Mouse (Mus musculus): Measurements from ENCODE around the gene Irak3. TPM values are rescaled to one million over a fixed set of nuclear protein-coding genes. Genes with fewer than 3 reads are reported as not detected.
A peak's percentile ranks its signal among the peaks of the same experiment; 100 is the strongest.

Irak3 gene
- total RNA-seq (2014; rRNA removed; ENCODE audit: low replicate concordance) (1.7 TPM in 1 of 2 replicates, not detected in the other), polyA plus RNA-seq (2015; fragmentation: Nextera tagmentation; extraction: Ambion mirVana) (1.0 TPM in 2 replicates)

DNA sequence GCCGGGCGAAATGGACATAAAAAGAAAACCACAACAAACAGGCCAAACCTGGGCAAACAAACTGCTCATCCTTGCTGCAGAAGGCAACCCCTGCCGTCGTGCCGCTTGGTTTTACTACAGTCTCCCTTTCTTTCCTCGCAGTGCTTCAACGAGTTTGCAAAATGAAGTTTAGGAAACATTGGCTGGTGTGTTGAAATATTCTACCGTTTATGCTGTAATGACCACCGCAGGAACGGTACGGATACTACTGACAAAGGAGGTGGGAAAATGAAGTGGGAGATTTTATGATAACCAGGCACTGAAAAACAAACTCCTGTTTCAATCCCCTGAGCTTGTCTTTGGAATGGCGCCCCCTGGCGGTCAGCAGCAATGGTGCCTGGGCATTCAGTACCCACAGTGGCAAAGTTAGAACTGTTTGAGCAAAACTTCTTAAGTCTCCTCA, at the start of gene Irak3:
Gene Irak3, minus strand, starts transcription at position 170 of the 442 bp plus-strand sequence.
- Histone ChIP-seq H3K27me3 (ENCODE audit: control insufficient read depth, insufficient read depth, low read length) (no peaks in the 10 kb centered on the region), H3K4me3 (ENCODE audit: low read depth, low read length) (peak within 1 kb of the TSS; percentile 56), H3K9me3 (replicated peaks; ENCODE audit: control insufficient read depth, low read length) (no peaks in the 10 kb centered on the region), H3K27ac (ENCODE audit: low read depth) (peak within 1 kb of the TSS; percentile 61), H3K9ac (replicated peaks; ENCODE audit: low read depth, low read length) (peak within 1 kb of the TSS; percentile 52), H3K36me3 (replicated peaks; ENCODE audit: control insufficient read depth, insufficient read depth, low read length) (no peaks in the 10 kb centered on the region), H3K4me1 (ENCODE audit: control insufficient read depth, insufficient read depth) (no peaks in the 10 kb centered on the region), H3K4me2 (ENCODE audit: low read depth, low read length) (peak within 1 kb of the TSS; percentile 88)
- TF ChIP-seq EP300 (IDR thresholded peaks at IDR 0.05; ENCODE audit: low read depth) (no peak), CTCF (IDR thresholded peaks at IDR 0.05; ENCODE audit: low read depth) (peak; percentile 92)
- WGBS = 2% methylated on average over 13 of the region's 13 CpGs
- DNase-seq (ENCODE audit: low spot score) = peak; percentile 78
- ATAC-seq (ENCODE audit: insufficient read depth, low read depth) = peak; percentile 37; the same call in 1 of the 2 replicates

GRCm38 (mm10) chr10:120250911-120251683, 49.2 kb upstream of the Irak3 start:
- DNase-seq (ENCODE audit: low spot score) (no peak), ATAC-seq (ENCODE audit: insufficient read depth, low read depth) (no peak)
- Histone ChIP-seq H3K9ac (replicated peaks; ENCODE audit: low read depth, low read length) (no peak overlapping the region), H3K27ac (ENCODE audit: low read depth) (no peak overlapping the region), H3K9me3 (replicated peaks; ENCODE audit: control insufficient read depth, low read length) (no peaks in the 10 kb centered on the region), H3K4me3 (ENCODE audit: low read depth, low read length) (no peak overlapping the region), H3K4me2 (ENCODE audit: low read depth, low read length) (no peak overlapping the region), H3K36me3 (replicated peaks; ENCODE audit: control insufficient read depth, insufficient read depth, low read length) (no peaks in the 10 kb centered on the region), H3K27me3 (ENCODE audit: control insufficient read depth, insufficient read depth, low read length) (no peaks in the 10 kb centered on the region), H3K4me1 (ENCODE audit: control insufficient read depth, insufficient read depth) (no peaks in the 10 kb centered on the region)
- 49% methylated on average over 11 of the region's 11 CpGs for WGBS
- TF ChIP-seq EP300 (IDR thresholded peaks at IDR 0.05; ENCODE audit: low read depth) (no peak), CTCF (IDR thresholded peaks at IDR 0.05; ENCODE audit: low read depth) (no peak)

DNA sequence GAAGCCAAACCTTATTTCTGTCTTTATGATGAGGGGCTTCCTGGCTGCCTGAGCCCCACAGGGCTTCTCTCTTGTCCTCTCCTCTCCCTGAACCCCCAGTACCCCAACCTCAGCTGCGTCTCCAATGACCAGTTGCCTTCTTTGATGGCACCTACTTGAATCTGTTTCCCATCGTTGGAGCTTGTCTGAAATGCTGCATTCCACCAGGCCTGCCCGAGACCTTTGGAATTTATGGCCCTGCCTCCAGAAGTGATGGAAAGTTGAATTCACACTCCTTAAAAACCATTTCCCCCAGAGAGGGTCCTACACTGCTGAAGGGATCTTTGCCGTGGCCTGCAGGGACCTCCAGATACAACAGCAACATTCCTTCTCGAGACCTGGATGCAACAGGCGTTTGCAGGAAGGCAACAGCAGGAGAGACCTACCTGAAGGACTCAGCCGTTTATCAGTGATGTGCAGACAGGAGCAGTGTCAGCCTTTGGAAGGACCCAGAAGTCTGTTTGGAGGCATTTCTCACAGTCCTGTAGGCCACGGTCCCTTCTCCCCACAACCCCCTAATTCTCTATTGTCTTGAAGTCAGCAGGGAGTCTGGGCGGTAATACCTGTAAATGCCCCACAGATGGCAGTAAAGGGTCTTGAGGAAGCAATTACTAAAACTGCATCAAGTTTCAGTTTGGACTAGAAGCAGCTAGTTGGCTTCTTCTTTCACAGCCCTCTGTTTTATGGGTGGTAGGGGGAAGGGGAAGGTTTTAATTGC, 45.2 kb upstream of the Irak3 start:
- no peak overlapping the region for H3K9ac ChIP-seq (replicated peaks; ENCODE audit: low read depth, low read length)
- DNase-seq (ENCODE audit: low spot score) = peak; percentile 67
- H3K4me1 ChIP-seq (ENCODE audit: control insufficient read depth, insufficient read depth) = no peaks in the 10 kb centered on the region
- no peaks in the 10 kb centered on the region for H3K36me3 ChIP-seq (replicated peaks; ENCODE audit: control insufficient read depth, insufficient read depth, low read length)
- 31% methylated on average over 9 of the region's 9 CpGs for WGBS
- no peaks in the 10 kb centered on the region for H3K27me3 ChIP-seq (ENCODE audit: control insufficient read depth, insufficient read depth, low read length)
- ATAC-seq (ENCODE audit: insufficient read depth, low read depth) = peak; percentile 17; the same call in 1 of the 2 replicates
- no peaks in the 10 kb centered on the region for H3K9me3 ChIP-seq (replicated peaks; ENCODE audit: control insufficient read depth, low read length)
- H3K4me3 ChIP-seq (ENCODE audit: low read depth, low read length) = no peak overlapping the region
- H3K4me2 ChIP-seq (ENCODE audit: low read depth, low read length) = no peak overlapping the region
- TF ChIP-seq CTCF (IDR thresholded peaks at IDR 0.05; ENCODE audit: low read depth) = peak; percentile 67
- TF ChIP-seq EP300 (IDR thresholded peaks at IDR 0.05; ENCODE audit: low read depth) = no peak
- no peak overlapping the region for H3K27ac ChIP-seq (ENCODE audit: low read depth)

DNA sequence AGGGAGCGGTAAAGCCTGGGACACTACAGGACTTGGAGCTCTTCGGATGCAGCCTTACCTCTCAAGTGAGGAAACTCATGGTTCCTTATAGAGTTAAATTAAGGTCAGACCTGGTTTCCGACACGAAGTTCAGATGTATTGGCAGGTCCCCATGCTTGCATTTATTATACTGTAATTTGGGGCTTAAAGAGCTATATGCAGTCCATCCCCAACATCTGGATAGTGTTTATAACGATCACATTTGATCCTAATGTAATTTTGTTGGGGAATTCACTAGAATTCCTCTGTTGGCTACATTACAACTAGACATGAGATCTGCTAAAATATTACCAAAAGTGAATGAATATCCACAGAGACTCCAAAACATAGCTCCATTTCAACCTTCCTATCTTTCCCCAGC, 43.8 kb upstream of the Irak3 start:
- no peak overlapping the region for H3K9ac ChIP-seq (replicated peaks; ENCODE audit: low read depth, low read length)
- DNase-seq (ENCODE audit: low spot score) = no peak
- no peaks in the 10 kb centered on the region for H3K36me3 ChIP-seq (replicated peaks; ENCODE audit: control insufficient read depth, insufficient read depth, low read length)
- H3K9me3 ChIP-seq (replicated peaks; ENCODE audit: control insufficient read depth, low read length) = no peaks in the 10 kb centered on the region
- no peak overlapping the region for H3K4me3 ChIP-seq (ENCODE audit: low read depth, low read length)
- no peak overlapping the region for H3K4me2 ChIP-seq (ENCODE audit: low read depth, low read length)
- no peaks in the 10 kb centered on the region for H3K27me3 ChIP-seq (ENCODE audit: control insufficient read depth, insufficient read depth, low read length)
- TF ChIP-seq EP300 (IDR thresholded peaks at IDR 0.05; ENCODE audit: low read depth) (no peak), CTCF (IDR thresholded peaks at IDR 0.05; ENCODE audit: low read depth) (no peak)
- no peak overlapping the region for H3K27ac ChIP-seq (ENCODE audit: low read depth)
- ATAC-seq (ENCODE audit: insufficient read depth, low read depth) = no peak
- no peaks in the 10 kb centered on the region for H3K4me1 ChIP-seq (ENCODE audit: control insufficient read depth, insufficient read depth)
- 83% methylated on average over 5 of the region's 5 CpGs for WGBS

DNA sequence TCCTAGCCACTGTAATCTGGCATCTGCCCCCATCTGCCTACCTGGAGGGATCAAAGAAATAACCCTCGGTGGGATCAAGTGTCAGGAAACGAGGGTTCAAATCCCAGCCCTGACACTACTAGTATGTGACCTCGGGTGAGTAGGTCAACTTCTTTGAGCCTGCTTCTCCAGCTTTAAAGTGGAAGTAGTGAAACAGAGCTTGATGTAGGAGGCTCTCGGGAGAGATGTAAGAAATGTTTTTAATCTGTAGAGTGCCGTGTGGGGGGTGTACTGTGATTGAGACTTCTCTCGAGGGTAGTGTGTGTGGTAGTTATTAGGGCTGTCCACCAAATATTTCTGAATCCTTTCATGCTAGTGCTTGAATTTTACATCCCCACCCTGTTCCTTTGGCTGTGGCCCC, 40.5 kb upstream of the Irak3 start:
- peaks cover 5% of the 10 kb centered on the region; the same call in 1 of the 2 replicates for H3K27me3 ChIP-seq (ENCODE audit: control insufficient read depth, insufficient read depth, low read length)
- DNase-seq (ENCODE audit: low spot score) = no peak
- WGBS = 54% methylated on average over 6 of the region's 6 CpGs
- no peak overlapping the region for H3K9ac ChIP-seq (replicated peaks; ENCODE audit: low read depth, low read length)
- no peak for ATAC-seq (ENCODE audit: insufficient read depth, low read depth)
- H3K36me3 ChIP-seq (replicated peaks; ENCODE audit: control insufficient read depth, insufficient read depth, low read length) = no peaks in the 10 kb centered on the region
- H3K9me3 ChIP-seq (replicated peaks; ENCODE audit: control insufficient read depth, low read length) = no peaks in the 10 kb centered on the region
- no peak for TF ChIP-seq CTCF (IDR thresholded peaks at IDR 0.05; ENCODE audit: low read depth)
- TF ChIP-seq EP300 (IDR thresholded peaks at IDR 0.05; ENCODE audit: low read depth) = no peak
- no peak overlapping the region for H3K4me3 ChIP-seq (ENCODE audit: low read depth, low read length)
- no peaks in the 10 kb centered on the region for H3K4me1 ChIP-seq (ENCODE audit: control insufficient read depth, insufficient read depth)
- no peak overlapping the region for H3K4me2 ChIP-seq (ENCODE audit: low read depth, low read length)
- H3K27ac ChIP-seq (ENCODE audit: low read depth) = no peak overlapping the region
